Mouse (Mus musculus): ENCODE measurements around the gene Spata32. TPM values are rescaled to one million over a fixed set of nuclear protein-coding genes. Genes with fewer than 3 reads are reported as not detected.
A peak's percentile ranks its signal among the peaks of the same experiment; 100 is the strongest.

Gene Spata32
- polyA plus RNA-seq, 1 experiment from 2014 or later = not detected

DNA sequence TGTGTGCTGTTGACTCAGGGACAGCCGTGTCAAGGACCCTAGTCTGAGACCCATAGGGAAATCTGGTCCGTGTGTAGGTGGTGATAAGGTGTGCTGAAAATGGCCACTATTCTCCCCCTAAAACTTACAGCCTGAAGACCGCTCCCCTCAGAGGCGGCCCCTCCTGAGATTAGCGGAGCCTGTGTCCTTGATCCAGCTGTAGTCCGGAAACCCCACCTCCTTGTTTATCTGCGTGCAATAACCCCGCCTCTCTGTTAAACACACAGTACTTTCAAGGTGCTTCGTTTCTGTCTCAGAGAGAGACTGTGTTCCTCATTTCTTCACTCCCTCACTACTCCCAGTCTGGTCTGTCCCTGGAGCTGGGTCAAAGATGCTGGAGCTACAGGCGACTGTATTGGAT, 53.8 kb downstream of the Spata32 start:
- H3K9me3 ChIP-seq (ENCODE audit: control insufficient read depth) = no peaks in the 10 kb centered on the region
- H3K27me3 ChIP-seq (replicated peaks; ENCODE audit: control insufficient read depth, insufficient read depth, low read length) = 0 out of 2 replicates have a peak, but pooled peaks cover 2% of the 10 kb centered on the region
- H3K4me3 ChIP-seq (ENCODE audit: low read depth, low read length) = no peak overlapping the region
- no peak for ATAC-seq
- H3K36me3 ChIP-seq (ENCODE audit: control insufficient read depth, insufficient read depth) = no peaks in the 10 kb centered on the region
- H3K9ac ChIP-seq (ENCODE audit: low read depth, low read length) = no peak overlapping the region
- no peak overlapping the region for H3K27ac ChIP-seq (ENCODE audit: low read depth, low read length)
- no peak for TF ChIP-seq CTCF (IDR thresholded peaks at IDR 0.05; ENCODE audit: low read depth)
- peak overlapping the region; percentile 27; the same call in 1 of the 2 replicates for H3K4me2 ChIP-seq (replicated peaks; ENCODE audit: low read depth)
- WGBS = 16% methylated on average over 10 of the region's 10 CpGs
- no peaks in the 10 kb centered on the region for H3K4me1 ChIP-seq (replicated peaks; ENCODE audit: control insufficient read depth, insufficient read depth, low read length)

- H3K36me3 ChIP-seq (ENCODE audit: control insufficient read depth, insufficient read depth) = no peaks in the 10 kb centered on the region
- no peak overlapping the region for H3K9ac ChIP-seq (ENCODE audit: low read depth, low read length)
- no peak overlapping the region for H3K4me3 ChIP-seq (ENCODE audit: low read depth, low read length)
- H3K27me3 ChIP-seq (replicated peaks; ENCODE audit: control insufficient read depth, insufficient read depth, low read length) = no peaks in the 10 kb centered on the region
- no peak overlapping the region for H3K4me2 ChIP-seq (replicated peaks; ENCODE audit: low read depth)
- H3K4me1 ChIP-seq (replicated peaks; ENCODE audit: control insufficient read depth, insufficient read depth, low read length) = no peaks in the 10 kb centered on the region
- TF ChIP-seq CTCF (IDR thresholded peaks at IDR 0.05; ENCODE audit: low read depth) = peak; percentile 55
- no peak overlapping the region for H3K27ac ChIP-seq (ENCODE audit: low read depth, low read length)
- no peak for ATAC-seq
- no peaks in the 10 kb centered on the region for H3K9me3 ChIP-seq (ENCODE audit: control insufficient read depth)
- 88% methylated on average over 5 of the region's 5 CpGs for WGBS
Measured at GRCm38 (mm10) chr11:103162132-103162531, 56.1 kb downstream of the Spata32 start.

- Histone ChIP-seq H3K4me1 (replicated peaks; ENCODE audit: control insufficient read depth, insufficient read depth, low read length) (no peaks in the 10 kb centered on the region), H3K27me3 (replicated peaks; ENCODE audit: control insufficient read depth, insufficient read depth, low read length) (no peaks in the 10 kb centered on the region), H3K9me3 (ENCODE audit: control insufficient read depth) (no peaks in the 10 kb centered on the region), H3K36me3 (ENCODE audit: control insufficient read depth, insufficient read depth) (no peaks in the 10 kb centered on the region), H3K27ac (ENCODE audit: low read depth, low read length) (no peak overlapping the region), H3K9ac (ENCODE audit: low read depth, low read length) (no peak overlapping the region), H3K4me3 (ENCODE audit: low read depth, low read length) (no peak overlapping the region), H3K4me2 (replicated peaks; ENCODE audit: low read depth) (no peak overlapping the region)
- WGBS = 78% methylated on average over 7 of the region's 7 CpGs
- peak; percentile 52 for TF ChIP-seq CTCF (IDR thresholded peaks at IDR 0.05; ENCODE audit: low read depth)
- no peak for ATAC-seq
Measured at GRCm38 (mm10) chr11:103161449-103161848, 56.8 kb downstream of the Spata32 start.

DNA sequence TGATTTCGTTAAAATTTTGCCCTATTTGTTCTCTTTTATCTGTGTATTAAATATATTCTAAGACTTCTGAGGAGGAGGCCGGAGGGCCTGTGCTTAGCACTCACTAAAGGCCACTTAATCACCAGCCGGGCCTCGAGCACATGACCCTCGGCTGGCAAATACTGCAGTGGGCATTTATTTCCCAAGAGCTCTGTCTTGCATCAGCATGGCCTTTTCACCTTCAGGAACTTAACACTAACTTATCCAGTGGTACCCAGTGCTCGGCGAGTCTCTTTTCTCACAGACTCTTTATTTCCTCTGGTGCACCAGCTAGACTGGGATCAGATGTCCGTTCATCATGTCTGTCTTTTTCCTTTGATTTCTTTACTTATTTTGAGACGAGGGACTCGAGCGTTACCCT, 57.5 kb downstream of the Spata32 start:
- H3K36me3 ChIP-seq (ENCODE audit: control insufficient read depth, insufficient read depth) = no peaks in the 10 kb centered on the region
- no peak for ATAC-seq
- no peaks in the 10 kb centered on the region for H3K4me1 ChIP-seq (replicated peaks; ENCODE audit: control insufficient read depth, insufficient read depth, low read length)
- TF ChIP-seq CTCF (IDR thresholded peaks at IDR 0.05; ENCODE audit: low read depth) = no peak
- WGBS = 90% methylated on average over 11 of the region's 11 CpGs
- no peaks in the 10 kb centered on the region for H3K9me3 ChIP-seq (ENCODE audit: control insufficient read depth)
- no peak overlapping the region for H3K27ac ChIP-seq (ENCODE audit: low read depth, low read length)
- H3K4me2 ChIP-seq (replicated peaks; ENCODE audit: low read depth) = no peak overlapping the region
- no peak overlapping the region for H3K9ac ChIP-seq (ENCODE audit: low read depth, low read length)
- H3K4me3 ChIP-seq (ENCODE audit: low read depth, low read length) = no peak overlapping the region
- no peaks in the 10 kb centered on the region for H3K27me3 ChIP-seq (replicated peaks; ENCODE audit: control insufficient read depth, insufficient read depth, low read length)

GRCm38 (mm10) chr11:103158621-103159478, 59.4 kb downstream of the Spata32 start:
- Histone ChIP-seq H3K4me3 (ENCODE audit: low read depth, low read length) (peak overlapping the region; percentile 33), H3K36me3 (ENCODE audit: control insufficient read depth, insufficient read depth) (no peaks in the 10 kb centered on the region), H3K27ac (ENCODE audit: low read depth, low read length) (peak overlapping the region; percentile 30; the same call in 1 of the 2 replicates), H3K27me3 (replicated peaks; ENCODE audit: control insufficient read depth, insufficient read depth, low read length) (no peaks in the 10 kb centered on the region), H3K4me2 (replicated peaks; ENCODE audit: low read depth) (peak overlapping the region; percentile 82), H3K4me1 (replicated peaks; ENCODE audit: control insufficient read depth, insufficient read depth, low read length) (no peaks in the 10 kb centered on the region), H3K9me3 (ENCODE audit: control insufficient read depth) (no peaks in the 10 kb centered on the region), H3K9ac (ENCODE audit: low read depth, low read length) (0 out of 2 replicates have a peak overlapping the region, but pooled peaks have one; percentile 23)
- TF ChIP-seq CTCF (IDR thresholded peaks at IDR 0.05; ENCODE audit: low read depth) = peak; percentile 96
- WGBS = 2% methylated on average over 25 of the region's 25 CpGs
- peak; percentile 96 for ATAC-seq

Other genes with a start within 250 kb of the Spata32 start
- 58.4 and 63.1 TPM in 2 replicates for gene Nmt1, start 190.2 kb downstream of the Spata32 start, polyA plus RNA-seq (2015; fragmentation: Nextera tagmentation; extraction: Ambion mirVana)
- 40.4 and 45.9 TPM in 2 replicates for gene Dcakd, start 190.1 kb downstream of the Spata32 start, polyA plus RNA-seq (2015; fragmentation: Nextera tagmentation; extraction: Ambion mirVana)
- gene Plcd3, start 116.8 kb downstream of the Spata32 start, polyA plus RNA-seq (2015; fragmentation: Nextera tagmentation; extraction: Ambion mirVana) = 1.0 and 1.5 TPM in 2 replicates
- gene Acbd4, start 116.8 kb downstream of the Spata32 start, polyA plus RNA-seq (2015; fragmentation: Nextera tagmentation; extraction: Ambion mirVana) = 74.7 and 75.9 TPM in 2 replicates
- gene Hexim1, start 102.2 kb downstream of the Spata32 start, polyA plus RNA-seq (2015; fragmentation: Nextera tagmentation; extraction: Ambion mirVana) = 4.6 and 6.0 TPM in 2 replicates
- 3.5 and 5.3 TPM in 2 replicates for gene Hexim2, start 86.0 kb downstream of the Spata32 start, polyA plus RNA-seq (2015; fragmentation: Nextera tagmentation; extraction: Ambion mirVana)
- 0.80 and 1.0 TPM in 2 replicates for gene Fmnl1, start 47.3 kb downstream of the Spata32 start, polyA plus RNA-seq (2015; fragmentation: Nextera tagmentation; extraction: Ambion mirVana)
- gene 1700023F06Rik, start 9.9 kb downstream of the Spata32 start, polyA plus RNA-seq (2015; fragmentation: Nextera tagmentation; extraction: Ambion mirVana) = 0.35 and 0.77 TPM in 2 replicates
- gene Map3k14, start 49.0 kb upstream of the Spata32 start, polyA plus RNA-seq (2015; fragmentation: Nextera tagmentation; extraction: Ambion mirVana) = 1.6 TPM in 2 replicates
- gene Arhgap27, start 145.3 kb upstream of the Spata32 start, polyA plus RNA-seq (2015; fragmentation: Nextera tagmentation; extraction: Ambion mirVana) = 16.9 and 18.7 TPM in 2 replicates
- 4.7 and 5.2 TPM in 2 replicates for gene Plekhm1, start 194.3 kb upstream of the Spata32 start, polyA plus RNA-seq (2015; fragmentation: Nextera tagmentation; extraction: Ambion mirVana)